Mouse (Mus musculus) left cerebral cortex, adult 2 months (tissue): ENCODE measurements at regions not wholly inside any gene's neighbourhood (a gene's known extent, or its start where the extent isn't known, plus 50 kb on each side); places are given as distances from the start of the nearest gene placed in this dataset.

Source experiments
- DNase-seq, 2 experiments: peaks; one replicate each; pipeline ENCODE4 v3.0.0; 2021 to 2022; ENCODE audit warnings: low spot score in 2 of 2, mixed read lengths in 1 of 2; ENCODE audit errors: extremely low spot score in 1 of 2
- H3K27ac ChIP-seq: fragments of 200-600 bp; 2 replicates; pipeline ENCODE4 v1.8.1; 2022
- H3K4me3 ChIP-seq: fragments of 200-600 bp; 2 replicates; pipeline ENCODE4 v1.8.1; 2022
- CTCF ChIP-seq: fragments of 200-600 bp; IDR thresholded peaks from 2 replicates; pipeline ENCODE4 v1.8.1; 2022; ENCODE audit warnings: antibody characterized with exemption, mild to moderate bottlenecking, moderate library complexity
- intact Hi-C: fragments of 180-260 bp; cut with DNase I; formaldehyde crosslinking; loops from one replicate; pipeline ENCODE4 v1.15.1; 2025

DNA sequence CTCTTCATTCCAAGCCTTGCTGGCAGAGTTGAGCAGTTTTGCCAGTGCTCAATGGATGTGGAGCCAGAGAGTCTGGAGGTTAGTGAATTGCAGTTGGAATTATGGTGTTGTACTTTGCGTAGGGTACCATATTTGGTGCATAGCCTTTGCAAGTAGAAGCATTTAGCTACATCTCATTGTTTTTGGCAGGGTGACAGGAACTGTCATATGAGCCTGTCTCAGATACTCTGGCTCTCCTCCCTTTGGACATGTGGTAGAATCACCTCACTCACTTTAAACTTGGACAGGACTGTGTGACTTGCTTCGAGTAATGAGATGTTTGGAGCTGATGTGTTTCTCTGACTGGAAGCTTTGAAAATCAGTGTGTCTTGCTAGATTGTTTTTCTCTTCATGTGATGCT is 110.7 kb upstream of the Cdh6 start:
- no peak for TF ChIP-seq CTCF
- no peak for DNase-seq
- H3K4me3 ChIP-seq, result no peak overlapping the region
- intact Hi-C loops, result loop anchor here (10.0 kb wide), 1 partner anchor 399 kb away; no protein-coding TSS in a partner anchor
- no peak overlapping the region for H3K27ac ChIP-seq

DNA sequence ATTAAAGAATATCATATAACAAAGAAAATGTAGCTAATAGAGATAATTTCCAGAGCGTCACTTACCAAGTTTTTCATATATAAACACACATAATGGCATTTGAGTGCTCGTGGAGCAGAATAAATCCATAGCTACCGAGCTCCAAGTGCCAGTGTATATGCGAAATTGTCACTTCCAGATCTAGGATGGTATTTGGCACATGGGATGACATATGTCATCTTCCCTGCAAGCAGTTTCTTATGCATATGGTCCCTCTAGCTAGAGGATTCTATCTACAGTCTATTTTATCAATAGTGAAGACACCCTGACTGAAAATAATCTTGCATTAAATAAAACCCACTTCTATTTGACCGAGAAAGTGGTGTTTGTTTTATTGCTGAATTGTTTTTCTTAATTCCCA is 109.6 kb upstream of the Cdh6 start:
- intact Hi-C loops, result loop anchor here (10.0 kb wide), 1 partner anchor 398 kb away; no protein-coding TSS in a partner anchor
- TF ChIP-seq CTCF, result no peak
- DNase-seq, result no peak
- Histone ChIP-seq H3K4me3 (no peak overlapping the region), H3K27ac (no peak overlapping the region)

DNA sequence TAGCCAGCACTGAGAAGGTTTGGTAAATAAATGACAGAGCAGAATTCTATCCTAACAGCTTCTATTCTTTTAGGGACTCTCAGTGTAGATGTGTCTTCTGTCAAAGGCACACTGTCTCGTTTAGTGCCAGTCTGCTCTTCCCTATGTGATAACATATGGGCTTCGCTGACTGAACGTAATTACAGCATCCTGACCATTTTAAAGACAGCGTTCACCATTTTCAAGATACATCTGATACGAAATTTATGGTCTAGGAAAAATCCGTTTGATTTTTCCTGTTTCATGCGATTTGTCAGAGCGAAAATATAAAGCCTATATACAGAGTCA is 103.4 kb upstream of the Cdh6 start:
- TF ChIP-seq CTCF, result no peak
- no peak for DNase-seq
- H3K27ac ChIP-seq, result no peak overlapping the region
- intact Hi-C loops, result no loop called here
- H3K4me3 ChIP-seq, result no peak overlapping the region

DNA sequence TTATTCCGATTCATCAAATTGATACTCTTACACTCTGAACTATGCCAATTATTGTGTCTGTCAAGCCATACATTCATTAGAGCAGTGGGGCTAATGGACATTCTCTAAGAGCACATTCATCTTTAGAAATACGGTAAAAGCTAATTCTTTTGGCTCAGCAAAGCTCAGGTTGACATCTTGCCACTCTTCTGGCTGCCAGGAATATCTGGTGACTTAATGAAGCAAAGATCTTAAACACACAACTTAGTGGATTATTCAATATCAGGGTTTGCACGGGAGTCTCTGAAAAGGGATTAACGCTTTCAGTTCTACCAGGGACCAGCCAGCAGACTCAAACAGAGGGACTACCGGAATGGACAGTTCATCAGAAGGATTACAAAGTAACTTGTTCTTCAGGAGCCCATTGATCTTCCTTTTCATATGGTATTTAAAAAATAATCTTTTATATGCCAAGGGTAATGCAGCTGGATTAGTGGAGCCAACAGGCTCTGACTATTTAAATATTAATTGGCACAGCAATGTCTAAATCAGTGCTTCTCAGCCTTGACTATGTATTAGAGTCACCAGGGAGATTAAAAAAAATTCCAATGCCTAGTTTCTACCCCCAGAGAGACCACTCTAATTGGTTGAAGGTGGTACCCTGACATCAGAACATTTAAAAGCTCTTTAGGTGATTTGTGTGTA is 102.9 kb upstream of the Cdh6 start:
- no peak for DNase-seq
- no peak for TF ChIP-seq CTCF
- Histone ChIP-seq H3K4me3 (no peak overlapping the region), H3K27ac (no peak overlapping the region)
- intact Hi-C loops, result no loop called here

DNA sequence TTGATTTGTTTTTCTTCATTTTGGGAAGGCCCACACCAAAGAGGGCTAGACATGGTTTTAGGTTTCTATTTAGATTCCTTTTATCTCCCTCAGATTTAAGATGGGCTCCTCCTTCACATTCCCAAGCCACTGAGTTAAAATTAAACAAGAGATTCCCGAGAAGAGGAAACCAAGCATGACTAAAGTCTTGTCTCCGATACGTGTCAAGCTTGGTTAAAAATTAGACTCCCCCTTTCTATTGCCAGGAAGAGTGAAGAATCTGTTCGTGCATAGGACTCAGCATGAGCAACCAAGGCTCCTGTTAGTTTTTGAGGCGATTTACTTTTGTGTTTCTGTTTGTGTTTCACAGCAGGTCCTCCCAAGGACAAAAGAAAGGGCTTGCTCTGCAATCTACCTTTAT is 101.9 kb upstream of the Cdh6 start:
- intact Hi-C loops, result no loop called here
- DNase-seq, result no peak
- Histone ChIP-seq H3K27ac (no peak overlapping the region), H3K4me3 (no peak overlapping the region)
- no peak for TF ChIP-seq CTCF

DNA sequence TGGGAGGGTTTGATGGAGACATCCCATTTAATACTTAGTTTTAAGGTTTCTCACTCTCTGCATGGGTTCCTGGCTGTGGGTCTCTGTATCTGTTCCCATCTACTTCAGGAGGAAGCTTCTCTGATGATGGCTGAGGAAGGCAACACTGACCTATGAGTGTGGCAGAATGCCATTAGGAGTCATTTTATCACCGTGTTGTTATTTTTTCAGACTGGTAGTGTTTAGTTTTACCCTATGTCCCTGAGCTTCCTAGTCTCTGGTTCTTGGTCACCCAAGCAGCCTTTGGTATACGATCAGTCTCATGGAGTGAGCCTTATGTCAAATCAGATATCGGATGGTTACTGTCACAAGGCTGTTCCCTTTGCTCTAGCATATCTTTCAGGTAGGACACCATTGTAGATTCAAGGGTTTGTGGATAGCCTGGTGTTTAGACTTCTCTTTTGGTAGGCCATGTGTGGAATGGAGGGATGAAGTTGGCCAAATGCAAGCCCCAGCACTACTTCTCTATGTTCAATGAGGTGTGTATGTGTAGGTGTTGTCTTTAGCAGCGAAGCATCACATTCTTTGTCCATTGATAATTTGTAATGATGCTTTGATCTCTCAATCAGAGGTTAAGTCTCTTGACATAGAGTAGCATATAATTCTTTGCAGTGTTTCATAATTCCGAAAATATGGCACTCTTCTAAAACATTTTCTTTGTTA is 101.0 kb upstream of the Cdh6 start:
- TF ChIP-seq CTCF, result no peak
- H3K27ac ChIP-seq, result no peak overlapping the region
- H3K4me3 ChIP-seq, result no peak overlapping the region
- intact Hi-C loops, result no loop called here
- DNase-seq, result no peak

DNA sequence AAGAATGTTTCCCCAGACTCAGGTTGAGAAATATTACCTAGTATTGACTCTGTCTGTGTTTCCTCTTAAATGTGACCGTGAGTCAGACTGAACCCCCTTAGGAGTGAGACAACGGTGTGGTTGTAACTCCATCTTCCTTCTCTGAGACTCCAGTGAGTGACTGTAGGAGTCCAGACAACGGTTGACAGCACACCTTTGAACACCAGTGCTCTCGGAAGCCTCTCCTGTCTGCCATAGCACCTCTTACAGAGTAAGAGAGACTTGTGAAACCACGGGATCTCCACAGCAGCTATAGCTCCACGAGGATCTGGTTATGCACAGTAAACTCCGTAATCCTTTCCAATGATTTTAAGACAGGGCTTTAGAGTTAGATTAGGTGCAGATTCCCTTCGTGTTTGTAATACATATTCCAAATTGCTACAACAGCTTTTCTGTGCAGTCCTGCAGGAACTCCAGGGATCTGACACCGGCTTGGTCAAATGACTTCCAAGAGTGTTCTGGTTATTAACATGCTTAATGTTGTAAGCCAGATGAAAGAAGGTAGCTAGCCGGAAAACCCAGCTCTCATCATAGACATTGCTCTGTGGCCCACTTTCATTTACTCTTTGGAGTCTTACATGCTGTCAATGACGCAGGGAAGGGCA is 72.7 kb upstream of the Cdh6 start:
- Histone ChIP-seq H3K27ac (no peak overlapping the region), H3K4me3 (no peak overlapping the region)
- intact Hi-C loops, result no loop called here
- no peak for TF ChIP-seq CTCF
- DNase-seq, result no peak

DNA sequence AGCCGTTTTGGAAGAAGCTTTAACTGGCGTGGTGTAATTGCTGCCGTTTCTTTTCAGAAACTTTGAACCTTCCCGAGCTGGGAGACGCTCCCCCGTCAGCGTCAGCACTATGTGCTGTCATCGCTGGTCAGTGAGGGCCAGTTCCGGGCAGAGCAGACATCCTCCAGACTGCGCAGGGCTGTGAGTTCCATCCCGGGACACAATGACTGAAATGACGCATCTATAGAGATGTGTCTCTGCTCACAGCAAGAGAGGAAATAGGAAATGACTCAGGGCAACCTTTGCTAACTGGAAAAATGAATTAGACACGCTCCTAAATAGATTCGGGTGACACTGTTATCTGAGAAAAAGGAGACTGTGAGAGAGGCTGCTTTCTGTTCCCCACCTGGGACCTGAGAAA is 70.8 kb upstream of the Cdh6 start:
- TF ChIP-seq CTCF, result no peak
- intact Hi-C loops, result no loop called here
- Histone ChIP-seq H3K4me3 (no peak overlapping the region), H3K27ac (no peak overlapping the region)
- DNase-seq, result no peak

DNA sequence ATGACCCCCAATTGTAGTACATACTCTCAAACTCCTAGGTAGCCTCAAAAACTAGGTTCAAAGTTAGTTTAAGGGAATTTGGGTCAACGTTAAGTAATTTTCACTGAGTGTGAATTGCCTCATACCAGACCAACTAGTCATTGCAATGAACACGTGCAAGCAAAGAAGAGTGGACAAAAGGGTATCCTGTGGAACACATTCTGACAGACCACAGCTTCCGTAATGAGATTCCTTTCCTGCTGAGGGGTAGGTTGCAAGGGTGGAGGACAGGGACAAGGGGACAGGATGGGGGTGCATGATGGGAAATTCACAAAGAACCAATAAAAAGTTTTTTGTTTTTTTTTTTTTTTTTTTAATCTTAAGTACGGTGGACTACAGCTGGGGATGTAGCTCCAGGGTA is 70.1 kb upstream of the Cdh6 start:
- intact Hi-C loops, result no loop called here
- Histone ChIP-seq H3K4me3 (no peak overlapping the region), H3K27ac (no peak overlapping the region)
- DNase-seq, result no peak
- no peak for TF ChIP-seq CTCF

DNA sequence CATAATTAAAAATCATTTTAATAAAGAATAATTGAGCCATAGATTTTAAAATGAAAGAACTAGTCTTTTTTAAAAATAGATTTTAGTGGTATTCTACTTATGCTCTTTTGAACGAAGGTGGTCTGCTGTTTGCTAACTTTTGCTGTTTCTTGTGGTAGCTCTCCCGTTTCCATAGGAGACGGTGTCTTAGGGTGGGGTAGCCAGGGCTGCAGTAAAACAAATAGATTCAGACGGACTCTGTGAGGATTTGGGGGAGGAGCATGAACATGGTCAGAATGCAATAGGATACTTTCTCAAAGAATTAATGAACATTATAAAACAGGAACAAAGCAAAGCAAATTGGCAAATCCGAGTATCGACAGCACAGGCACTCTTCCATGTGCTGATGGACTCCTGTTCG is 67.5 kb upstream of the Cdh6 start:
- H3K27ac ChIP-seq, result no peak overlapping the region
- no peak for DNase-seq
- intact Hi-C loops, result no loop called here
- no peak for TF ChIP-seq CTCF
- no peak overlapping the region for H3K4me3 ChIP-seq

DNA sequence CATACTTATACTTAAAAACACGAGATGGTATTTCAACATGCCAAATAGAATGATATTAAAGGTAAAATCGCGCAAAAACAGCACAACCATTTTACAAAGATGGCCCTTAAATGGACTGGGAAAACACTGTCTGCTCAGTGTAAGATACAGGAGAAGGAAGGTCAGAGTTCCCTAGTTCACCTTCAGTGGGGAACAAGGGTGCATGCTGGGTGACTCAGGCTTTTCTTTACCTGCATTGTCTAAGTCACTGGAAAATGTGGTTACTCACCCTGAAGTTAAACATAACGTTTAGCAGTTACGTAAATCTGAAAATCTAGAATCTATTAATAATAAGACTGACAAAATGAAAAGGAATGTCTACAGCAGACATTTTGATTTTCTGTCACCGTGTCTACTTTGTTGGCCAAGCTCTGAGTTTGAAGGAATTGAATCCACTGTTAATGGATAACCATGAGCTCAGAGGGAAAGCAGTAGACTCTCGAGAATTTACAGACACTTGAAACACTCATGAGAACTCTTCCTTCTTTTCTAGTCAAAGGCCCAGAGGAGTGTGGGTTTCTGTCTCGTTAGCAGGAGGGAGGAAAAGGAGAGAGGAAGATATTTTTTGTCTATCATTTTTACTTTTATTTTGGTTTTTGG is 63.5 kb upstream of the Cdh6 start:
- DNase-seq, result no peak
- intact Hi-C loops, result no loop called here
- H3K4me3 ChIP-seq, result no peak overlapping the region
- H3K27ac ChIP-seq, result no peak overlapping the region
- no peak for TF ChIP-seq CTCF

DNA sequence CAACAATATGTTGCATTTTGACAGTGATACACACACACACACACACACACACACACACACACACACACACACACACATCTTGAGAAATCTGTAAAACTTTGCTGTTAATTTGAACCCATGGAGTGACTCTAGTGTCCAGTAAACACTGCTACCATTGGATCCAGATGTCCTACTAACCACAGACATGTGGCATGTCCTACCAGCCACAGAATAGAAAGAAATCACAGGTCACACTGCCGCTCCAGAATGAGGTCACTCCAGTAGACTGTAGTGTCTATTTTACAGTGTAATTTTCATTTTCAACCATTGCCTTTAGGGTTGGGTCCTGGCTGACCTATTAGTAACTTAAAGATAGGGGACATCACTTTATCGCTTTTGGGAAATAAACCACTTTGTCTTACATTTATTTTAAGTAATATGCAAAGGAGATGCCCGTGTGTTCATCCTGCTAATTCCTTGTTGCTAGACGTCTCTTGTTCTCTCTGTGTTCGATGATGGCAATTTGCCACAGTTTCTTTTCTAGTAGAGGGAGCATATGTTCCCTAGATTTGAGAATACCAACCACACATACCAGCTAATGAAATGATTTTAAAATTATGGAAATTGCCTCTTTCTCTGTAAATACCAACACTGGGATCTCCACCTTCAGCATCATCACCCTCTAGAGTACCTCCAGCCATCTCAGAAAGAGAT is 59.2 kb upstream of the Cdh6 start:
- no peak for DNase-seq
- Histone ChIP-seq H3K4me3 (no peak overlapping the region), H3K27ac (no peak overlapping the region)
- intact Hi-C loops, result no loop called here
- no peak for TF ChIP-seq CTCF
